Mouse (Mus musculus) fat pad, adult 2 months (tissue): ENCODE measurements at regions not wholly inside any gene's neighbourhood (a gene's known extent, or its start where the extent isn't known, plus 50 kb on each side); places are given as distances from the start of the nearest gene placed in this dataset.

Experiments
- DNase-seq: peaks from one replicate; pipeline ENCODE4 v3.0.0-alpha.2; 2011; ENCODE audit warnings: low read depth, low spot score; ENCODE audit errors: extremely low read depth

DNA sequence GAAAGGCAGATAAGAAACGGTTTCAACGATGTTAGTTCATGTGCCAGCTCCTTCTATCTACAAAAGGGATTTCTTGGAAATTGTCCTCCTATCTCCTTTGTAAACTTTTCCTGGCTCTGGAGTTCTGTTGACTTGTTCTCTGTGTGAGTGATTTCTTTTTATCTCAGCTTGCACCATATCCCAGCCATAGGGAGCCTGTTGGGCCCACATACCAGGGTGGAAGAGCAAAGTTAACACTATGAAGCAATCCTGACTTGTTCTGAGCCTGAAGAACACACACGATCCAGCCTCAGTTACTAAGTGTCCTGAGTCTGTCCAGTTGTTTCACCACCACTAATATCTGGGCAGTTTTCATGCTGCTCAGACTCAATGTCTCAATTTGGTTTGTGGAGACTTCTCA, 192.1 kb upstream of the Ptbp2 start:
- no peak for DNase-seq

DNA sequence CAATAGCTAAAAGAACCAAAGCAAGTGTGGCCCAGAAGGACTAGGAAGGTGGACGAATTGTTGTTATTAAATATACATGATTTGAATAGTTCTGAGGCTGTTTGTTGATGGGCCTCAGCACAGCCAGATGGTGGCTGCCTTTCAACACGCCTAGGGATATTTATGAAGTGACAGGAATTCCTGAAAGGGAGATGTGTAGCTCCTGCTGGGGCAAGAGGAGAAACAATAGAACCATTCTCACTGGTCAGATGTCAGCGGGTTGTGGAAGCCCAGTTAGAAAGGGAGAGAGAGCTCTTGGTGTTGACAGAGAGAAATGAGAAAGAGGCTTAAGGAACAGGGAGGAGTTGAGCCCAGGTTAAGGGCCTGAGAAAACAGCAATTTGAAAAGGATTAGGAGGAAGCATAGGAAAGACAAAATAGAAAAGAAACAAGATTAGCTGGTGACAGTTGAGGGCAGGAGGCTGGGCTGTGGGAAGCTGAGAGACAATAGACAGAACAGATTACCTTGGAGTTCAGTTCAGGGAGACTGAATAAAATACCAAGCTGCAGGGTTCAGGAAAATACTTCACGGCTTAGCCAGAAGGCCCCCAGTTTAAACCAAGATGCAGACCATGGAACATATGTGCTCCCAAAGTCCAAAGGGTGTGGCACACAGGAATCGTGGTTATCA, 174.7 kb upstream of the Ptbp2 start:
- no peak for DNase-seq

DNA sequence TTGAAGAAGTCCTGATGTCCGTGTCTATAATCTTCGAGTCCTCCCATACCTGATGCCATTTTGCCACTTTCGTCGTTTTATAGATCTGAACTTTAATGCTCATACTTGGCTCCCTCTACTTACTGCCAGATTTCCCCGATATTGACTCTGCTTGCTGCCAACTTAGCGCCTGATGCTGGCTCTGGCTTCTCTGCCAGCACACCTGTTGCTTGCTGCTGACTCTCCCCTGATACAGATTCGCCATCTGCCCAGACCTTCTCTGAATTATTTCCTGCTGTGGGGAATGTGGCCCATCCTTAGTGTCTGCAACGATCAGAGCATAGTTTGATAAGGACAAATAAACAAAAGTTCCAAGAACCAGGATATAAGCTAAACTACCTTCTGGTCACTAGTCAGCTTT, 173.3 kb upstream of the Ptbp2 start:
- no peak for DNase-seq

DNA sequence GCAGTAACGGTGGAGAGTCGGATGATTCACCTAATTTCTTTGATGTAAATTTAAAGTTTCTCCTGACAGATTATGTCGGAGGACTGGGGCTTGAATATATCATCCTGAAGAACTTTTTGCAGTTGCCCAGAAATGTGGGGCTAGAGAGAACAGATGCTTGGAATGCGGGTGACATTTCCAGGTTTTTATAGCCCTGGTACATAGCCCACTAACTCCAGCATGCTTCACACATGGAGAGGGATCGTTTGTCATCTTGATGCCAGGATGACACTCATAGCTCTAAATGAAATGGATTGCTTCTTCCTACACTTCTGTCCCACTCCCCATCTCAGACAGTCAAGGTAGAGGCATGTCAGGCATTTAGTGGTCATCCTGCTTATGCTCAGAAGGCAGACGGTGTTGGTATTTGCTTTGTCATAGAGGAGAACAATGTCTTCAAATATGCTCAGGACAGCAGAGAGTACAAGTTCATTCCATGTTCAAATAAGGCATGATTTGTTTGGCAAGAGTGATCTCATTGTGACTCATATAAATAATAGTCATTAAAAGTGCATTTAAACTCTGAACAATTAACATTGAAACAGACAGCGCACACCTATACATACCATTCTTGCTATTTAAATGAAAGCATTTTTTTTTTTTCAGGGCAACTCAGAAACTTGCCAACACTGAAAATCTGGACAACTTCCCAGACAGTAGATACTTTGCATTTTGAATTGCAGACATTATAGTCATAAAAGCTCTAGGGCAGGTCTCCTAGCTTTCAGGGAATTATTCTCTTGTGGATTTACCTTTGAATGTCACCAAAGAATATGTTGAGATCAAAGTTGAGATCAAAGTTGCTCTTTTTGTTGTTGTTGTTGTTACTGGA, 171.7 kb upstream of the Ptbp2 start:
- no peak for DNase-seq

DNA sequence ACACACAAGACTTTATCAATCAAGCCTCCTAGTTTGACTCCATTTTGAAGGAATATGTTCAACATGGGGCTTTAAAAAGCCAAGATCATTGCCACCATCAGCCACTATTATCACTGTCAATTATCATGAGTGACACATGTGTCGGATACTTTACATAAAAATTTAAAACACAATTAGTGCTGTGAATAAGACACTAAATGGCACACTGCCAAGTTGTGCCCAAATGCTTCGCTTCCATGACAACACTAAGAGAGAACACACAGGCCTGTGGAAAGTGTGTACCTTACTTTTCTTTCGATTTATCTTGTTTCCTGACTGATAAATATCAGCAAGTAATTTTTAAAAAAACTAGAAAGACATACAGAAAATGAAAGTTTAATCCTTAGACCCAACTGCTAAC, 166.5 kb upstream of the Ptbp2 start:
- DNase-seq: no peak

DNA sequence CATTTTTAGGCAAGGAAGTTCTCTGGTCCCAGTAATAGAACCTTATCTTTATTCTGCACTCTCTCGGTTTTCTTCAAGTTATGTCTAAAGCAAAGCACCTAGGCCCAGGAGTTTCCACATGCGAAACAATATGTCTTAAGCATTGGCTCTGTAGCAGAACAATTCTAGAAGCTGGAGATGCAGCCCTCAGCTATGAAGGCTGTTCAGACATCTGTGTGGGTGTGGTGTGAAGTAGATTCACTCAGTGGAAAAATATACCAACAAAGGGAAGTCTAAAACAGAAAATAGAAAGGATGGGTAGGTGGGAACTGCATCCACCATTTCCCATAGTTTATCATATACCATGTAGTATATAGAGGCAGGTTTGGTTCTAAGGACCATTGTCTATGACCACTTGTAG, 165.8 kb upstream of the Ptbp2 start:
- no peak for DNase-seq

DNA sequence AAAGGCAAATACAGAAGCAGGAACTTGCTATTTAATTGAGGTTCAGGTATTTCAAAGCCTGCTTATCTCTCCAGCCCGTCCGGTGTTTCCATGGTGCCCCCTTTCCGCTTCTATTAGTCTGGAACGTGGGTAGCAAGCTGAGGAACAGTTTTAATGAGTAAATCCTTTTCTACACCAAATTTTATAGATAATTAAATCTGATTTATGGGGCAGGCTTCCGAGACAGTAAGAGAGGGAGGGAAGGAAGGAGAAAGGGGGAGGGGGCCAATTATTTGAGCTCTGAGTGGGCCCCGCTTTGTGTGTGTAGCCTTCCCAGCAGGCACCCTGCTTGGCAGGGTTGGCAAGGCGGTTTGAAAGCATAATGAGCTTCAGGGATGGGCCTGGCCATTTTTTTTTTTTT, 165.4 kb upstream of the Ptbp2 start:
- no peak for DNase-seq

DNA sequence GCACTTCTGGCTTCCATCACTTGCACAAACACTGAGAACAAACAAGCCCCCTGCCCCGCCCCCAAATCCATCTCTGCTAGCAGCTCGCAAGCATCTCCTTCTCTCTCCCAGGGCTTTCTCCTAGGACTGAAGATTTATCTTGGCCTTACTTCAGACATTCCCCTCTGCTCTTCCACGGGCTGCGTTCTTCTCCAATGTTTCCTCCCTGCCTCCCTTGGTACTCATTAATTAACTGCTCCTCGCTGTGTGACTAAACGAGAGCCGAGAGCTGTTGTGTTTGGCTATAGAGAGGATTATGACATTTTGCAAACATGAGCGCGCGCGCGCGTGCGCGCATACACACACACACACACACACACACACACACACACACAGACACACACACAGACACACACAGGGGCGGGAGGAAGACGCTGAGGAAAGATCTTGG, 164.8 kb upstream of the Ptbp2 start:
- peak; percentile 18 for DNase-seq

DNA sequence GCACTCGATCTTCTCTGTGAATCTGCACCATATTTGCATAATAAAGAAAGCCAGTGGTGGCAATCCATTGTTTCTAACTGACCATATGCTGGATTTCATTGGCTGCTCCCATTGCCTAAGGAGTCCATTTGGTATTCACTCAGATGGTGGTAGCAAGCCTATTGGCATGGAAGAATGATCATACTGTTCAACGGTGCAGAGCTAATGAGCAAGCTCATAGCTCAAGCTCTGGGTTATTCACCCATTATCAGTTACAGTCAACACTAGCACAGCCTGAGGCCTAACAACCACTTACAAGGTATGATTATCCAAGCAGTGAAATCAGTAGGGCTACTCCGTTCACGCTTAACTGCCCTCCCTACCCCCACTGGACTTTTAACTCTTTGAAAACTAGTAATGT, 162.9 kb upstream of the Ptbp2 start:
- DNase-seq: no peak

DNA sequence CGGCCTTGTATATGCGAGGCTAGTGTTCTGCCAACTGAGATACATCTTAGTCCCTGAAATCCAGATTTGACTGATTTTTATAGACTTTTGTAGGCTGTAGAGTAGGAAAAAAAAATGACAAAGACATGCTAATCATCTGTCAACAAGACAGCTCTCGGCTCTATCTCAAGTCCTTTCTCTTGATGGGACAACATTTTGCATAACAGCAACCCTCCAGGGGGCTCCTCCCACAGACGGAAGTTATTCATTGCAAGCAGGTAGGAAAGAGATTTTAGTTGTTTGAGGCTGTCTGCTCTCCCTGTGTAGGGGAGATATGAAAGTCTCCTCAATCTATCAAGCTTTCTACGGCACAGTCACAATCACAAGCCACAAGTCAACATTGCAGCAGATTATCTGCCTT, 159.8 kb upstream of the Ptbp2 start:
- no peak for DNase-seq

DNA sequence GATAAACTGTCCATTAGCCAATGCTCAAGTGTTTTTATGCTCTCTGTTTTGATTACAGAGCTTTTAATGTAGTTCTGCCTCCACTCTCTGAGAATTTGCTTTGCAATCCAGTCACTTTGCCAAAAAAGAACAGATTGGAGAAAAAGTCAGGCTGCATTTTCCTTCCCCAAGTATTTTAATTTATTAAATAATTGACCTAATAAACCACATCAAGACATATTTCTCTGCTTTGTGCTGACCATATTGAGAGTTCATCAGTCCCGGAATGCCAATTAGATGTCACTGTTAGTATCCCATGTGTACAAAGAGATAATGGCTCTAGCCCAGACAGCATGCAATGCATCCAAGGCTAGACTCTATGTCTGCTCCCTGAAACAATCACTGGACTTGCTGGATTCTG, 154.8 kb upstream of the Ptbp2 start:
- no peak for DNase-seq

DNA sequence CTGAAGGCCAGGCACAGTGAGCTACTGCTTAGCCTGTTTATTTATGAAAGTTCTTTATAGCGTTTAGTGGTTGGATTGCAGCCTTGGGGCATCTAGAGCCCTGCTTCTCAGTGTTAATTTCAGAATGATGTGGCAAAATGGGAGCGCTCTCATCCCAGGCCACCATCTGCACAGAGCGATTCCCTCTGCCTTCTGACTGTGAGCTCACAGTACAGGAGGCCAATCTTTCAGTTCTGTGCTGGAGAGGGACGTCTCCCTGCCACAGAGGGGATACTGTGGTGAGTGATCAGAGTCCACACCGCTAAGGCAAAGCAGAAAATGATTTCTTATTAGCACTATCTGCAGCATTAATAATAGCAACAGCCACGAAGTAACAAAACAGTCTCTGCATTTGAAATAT, 154.2 kb upstream of the Ptbp2 start:
- no peak for DNase-seq

DNA sequence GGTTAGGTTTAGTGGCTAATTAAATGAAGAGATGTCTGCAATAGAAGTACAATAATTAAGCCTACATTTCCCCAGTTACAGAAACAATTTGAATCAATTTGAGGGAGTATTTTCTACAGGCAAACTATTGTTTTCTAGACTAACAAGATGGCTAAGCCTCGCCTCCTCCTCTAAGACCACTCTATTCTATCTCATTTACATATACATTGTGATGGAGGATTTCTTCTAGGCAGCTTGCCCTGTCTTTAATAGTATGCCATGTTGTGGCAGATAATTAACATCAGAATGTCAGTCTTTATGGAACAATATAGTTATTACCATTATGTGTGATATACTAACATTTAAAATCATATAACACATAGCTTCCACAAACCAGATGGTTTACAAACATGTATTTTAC, 152.3 kb upstream of the Ptbp2 start:
- DNase-seq: no peak

DNA sequence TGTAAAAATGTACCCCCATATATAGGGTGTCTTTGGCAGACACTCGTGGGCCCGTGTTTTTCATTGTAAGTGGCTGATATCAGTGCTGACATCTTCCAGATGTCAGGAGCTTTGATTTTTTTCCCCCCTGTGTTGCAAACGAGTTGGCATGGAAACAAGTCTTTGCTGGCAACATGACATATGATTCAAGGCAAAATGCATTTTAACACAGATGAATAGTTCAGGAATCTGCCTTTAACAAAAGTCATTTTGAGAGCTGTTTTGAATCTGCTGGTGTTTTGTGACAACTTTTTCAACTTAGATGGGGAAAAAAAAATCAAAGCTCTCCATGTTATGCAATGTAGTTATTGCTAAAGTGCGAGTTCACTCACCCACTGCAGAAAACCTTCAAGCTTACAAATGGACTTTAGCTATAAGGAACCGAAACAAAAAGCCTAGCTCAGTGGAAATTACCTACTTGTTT, 148.8 kb upstream of the Ptbp2 start:
- DNase-seq: no peak

DNA sequence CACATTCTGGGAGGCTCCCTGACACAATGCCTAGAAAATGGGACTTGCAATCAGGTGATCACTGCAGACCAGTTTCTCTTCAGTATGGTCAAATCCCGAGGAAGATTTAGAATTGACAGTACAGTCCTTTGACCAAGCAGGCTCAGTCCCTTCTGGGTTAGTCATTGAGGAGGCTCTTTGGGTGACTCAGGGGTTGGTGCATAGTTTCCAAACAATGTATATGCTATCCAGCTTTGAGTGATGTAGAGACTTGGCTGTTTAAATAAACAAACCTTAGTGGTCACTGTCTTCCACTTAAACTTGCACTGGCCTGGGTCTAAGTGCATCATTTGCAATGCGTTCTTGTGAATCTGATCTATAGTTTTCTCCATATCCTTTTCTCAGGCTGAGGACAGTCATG, 144.0 kb upstream of the Ptbp2 start:
- no peak for DNase-seq

DNA sequence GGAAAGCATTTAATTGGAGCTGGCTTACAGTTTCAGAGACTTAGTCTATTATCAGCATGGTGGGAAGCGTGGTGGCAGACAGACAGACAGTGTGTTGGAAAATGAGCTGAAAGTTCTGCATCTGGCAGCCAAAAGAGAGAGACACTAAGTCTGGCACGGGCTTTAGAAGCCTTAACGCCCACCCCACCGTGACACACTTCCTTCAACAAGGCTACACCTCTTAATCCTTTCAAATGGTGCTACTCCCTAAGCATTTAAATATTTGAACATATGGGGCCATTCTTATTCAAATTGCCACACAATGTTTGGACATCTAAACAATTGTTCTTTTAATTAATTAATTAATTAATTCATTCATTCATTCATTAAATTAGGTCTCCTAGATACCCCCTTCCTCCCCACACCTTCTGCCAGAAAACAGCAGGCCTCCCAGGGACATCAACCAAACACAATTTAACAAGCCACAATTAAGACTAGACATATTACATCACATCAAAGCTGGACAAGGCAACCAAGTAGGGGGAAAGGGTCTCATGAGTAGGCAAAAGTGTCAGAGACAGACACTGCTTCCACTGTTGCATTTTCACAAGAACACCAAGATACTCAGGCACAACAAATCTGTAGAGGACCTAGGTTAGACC, 135.4 kb upstream of the Ptbp2 start:
- DNase-seq: no peak

DNA sequence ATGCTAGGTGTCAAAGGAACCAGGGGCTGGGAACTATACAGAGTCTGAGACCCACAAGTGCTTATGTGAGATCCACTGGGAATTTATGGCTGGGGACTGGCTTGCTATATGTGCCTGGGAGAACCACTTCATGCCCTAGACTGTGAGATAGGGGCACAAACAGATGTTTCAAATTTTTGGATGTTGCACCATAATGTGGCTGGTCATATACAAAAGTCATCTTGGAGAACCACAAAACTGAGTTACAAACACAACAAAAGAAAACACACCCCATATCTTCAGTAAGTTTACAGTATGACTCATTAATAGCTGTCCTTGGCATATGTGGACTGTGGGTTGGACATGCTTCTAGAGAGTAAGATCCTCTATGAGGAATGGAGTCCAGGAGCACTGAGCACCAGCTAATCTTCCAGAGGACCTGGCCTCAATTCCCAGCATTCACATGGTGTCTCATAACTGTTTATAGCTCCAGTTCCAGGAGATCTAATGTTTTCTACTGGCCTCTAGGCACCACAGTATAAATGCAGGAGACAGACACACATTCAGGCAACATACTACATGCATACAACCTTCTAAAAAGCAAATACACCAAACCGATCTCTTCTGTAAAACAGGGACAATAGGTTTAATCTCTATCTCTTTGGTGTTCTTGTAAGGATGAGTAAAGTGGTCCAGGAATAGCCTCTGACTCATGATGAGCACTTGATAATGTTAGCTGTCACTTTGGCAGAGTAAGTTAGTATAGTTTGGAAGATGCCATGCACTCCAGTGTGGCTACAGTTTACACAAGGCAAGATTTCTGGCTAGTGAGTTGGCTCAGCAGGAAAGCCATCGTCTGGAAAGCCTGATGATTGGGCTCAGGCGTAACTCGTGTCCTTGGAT, 132.0 kb upstream of the Ptbp2 start:
- DNase-seq: no peak

DNA sequence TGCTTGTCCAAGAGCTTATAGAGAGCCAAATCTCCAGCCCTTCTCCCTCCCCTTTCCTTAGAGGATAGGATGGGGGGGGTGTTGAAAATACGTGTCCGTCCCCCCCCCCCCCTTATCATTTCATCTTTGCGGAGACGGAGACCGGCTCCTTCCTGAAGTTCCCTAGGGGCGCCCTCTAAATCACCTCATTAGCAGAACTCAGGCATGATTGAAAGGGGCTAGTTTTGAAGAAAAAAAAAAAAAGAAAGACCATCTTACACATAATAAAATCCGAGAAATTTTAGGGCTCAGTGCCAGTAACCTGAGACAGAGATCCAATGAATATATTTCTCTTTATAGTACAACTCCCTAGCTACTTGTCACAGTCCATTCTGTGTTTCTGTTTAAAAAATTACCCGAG, 127.3 kb upstream of the Ptbp2 start:
- DNase-seq: no peak

DNA sequence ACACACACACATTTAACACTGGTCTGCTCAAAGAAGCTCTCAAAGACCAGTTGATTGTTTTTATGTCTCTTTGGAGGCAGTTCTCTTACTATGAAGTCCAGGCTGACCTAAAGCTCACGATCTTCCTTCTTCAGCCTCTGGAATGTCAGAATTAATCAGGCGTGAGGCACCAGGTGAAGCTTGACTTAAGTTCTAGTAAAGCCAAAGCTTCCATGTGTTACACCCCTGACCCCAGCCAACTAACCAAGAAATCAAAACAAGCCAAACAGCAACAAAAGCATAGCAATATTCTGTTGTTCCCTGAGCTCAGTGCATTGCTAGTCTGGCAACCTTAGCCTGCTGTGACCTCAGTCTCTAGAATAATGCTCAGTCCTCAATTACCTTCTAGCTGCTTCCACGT, 120.0 kb upstream of the Ptbp2 start:
- DNase-seq: no peak

DNA sequence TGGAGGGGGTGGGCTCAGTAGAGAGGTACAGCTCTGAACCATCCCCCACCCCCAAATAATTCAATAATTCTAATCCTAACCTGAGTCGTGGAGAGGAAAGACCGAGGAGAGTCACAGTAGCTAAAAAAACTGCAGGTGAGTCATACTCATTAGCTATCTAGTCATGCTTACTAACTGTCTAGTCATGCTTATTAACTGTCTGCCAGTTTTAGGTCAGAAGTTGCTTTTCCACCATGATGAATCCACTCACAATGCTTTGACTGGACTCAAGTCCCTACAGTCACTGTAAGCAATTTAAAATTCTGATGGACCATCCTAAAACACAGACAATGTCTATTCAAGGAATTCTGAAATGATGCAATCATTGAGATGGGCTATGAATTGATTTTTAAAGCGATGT, 110.9 kb upstream of the Ptbp2 start:
- DNase-seq: no peak

DNA sequence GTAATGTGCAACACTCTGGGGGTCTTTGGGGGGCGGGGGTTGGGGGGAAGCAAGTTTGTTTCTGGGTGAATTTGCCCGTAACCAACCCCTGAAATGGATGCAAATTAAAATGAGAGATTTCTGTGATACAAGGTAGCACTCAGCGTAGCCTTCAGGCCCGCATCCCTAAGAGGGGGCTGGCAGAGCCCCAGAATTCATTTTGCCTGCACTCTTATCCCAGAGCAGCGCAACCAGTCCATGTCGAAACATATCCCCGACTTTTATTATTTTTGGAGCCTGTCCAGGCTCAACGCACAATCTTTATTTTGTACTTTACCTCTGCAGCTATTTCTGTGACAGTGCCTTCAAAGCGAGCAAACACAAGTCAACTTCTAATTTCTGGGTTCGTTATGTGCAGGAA, 109.8 kb upstream of the Ptbp2 start:
- DNase-seq: peak; percentile 10
